Mouse (Mus musculus) heart, adult 2 months (tissue): ENCODE results near the gene Itga2b. TPM values are rescaled to one million over a fixed set of nuclear protein-coding genes. Genes with fewer than 3 reads are reported as not detected.

Source experiments
- DNase-seq, 2 experiments: peaks; one replicate each; pipeline ENCODE4 v3.0.0; 2021
- H3K27ac ChIP-seq: fragments of 200-600 bp; 2 replicates; pipeline ENCODE4 v1.8.1; 2022
- H3K27me3 ChIP-seq: fragments of 200-500 bp; 2 replicates; pipeline ENCODE4 v1.6.1; 2012; ENCODE audit warnings: mild to moderate bottlenecking, low read length, inconsistent platforms, mixed read lengths; ENCODE audit not compliant: control insufficient read depth, insufficient read depth
- H3K36me3 ChIP-seq: fragments of 200-500 bp; 2 replicates; pipeline ENCODE4 v1.6.1; 2012; ENCODE audit warnings: low read length, inconsistent platforms; ENCODE audit not compliant: control insufficient read depth, insufficient read depth
- H3K4me1 ChIP-seq: fragments of 200-500 bp; 2 replicates; pipeline ENCODE4 v1.6.1; 2011; ENCODE audit warnings: low read length; ENCODE audit not compliant: control insufficient read depth, insufficient read depth
- H3K4me3 ChIP-seq: fragments of 200-600 bp; 2 replicates; pipeline ENCODE4 v1.8.1; 2022
- H3K79me2 ChIP-seq: fragments of 200-500 bp; replicated peaks from 2 replicates; pipeline ENCODE4 v1.6.1; 2012; ENCODE audit warnings: mild to moderate bottlenecking, inconsistent platforms, low read length, moderate library complexity, mixed read lengths; ENCODE audit not compliant: control insufficient read depth, insufficient read depth
- H3K9ac ChIP-seq: fragments of 200-500 bp; 2 replicates; pipeline ENCODE4 v1.6.1; 2012; ENCODE audit warnings: low read depth, mild to moderate bottlenecking, control low read depth, inconsistent platforms, low read length, mixed read lengths
- CTCF ChIP-seq: fragments of 200-600 bp; IDR thresholded peaks from 2 replicates; pipeline ENCODE4 v1.8.1; 2022; ENCODE audit warnings: antibody characterized with exemption, mild to moderate bottlenecking, moderate library complexity
- EP300 ChIP-seq: fragments of 200-500 bp; IDR thresholded peaks from 2 replicates; pipeline ENCODE4 v1.6.1; 2011; ENCODE audit warnings: low read depth, low read length, control low read depth; ENCODE audit not compliant: insufficient read depth
- POLR2A ChIP-seq: fragments of 200-500 bp; IDR thresholded peaks from 2 replicates; pipeline ENCODE4 v1.6.1; 2011; ENCODE audit warnings: mild to moderate bottlenecking, low read depth, low read length, control low read depth; ENCODE audit not compliant: insufficient read depth
- WGBS: fragments of 180-500 bp; shearing (Covaris S2); methylation state at CpG from one replicate; pipeline ENCODE4 v1.1.7; 2018; 5-methylcytosine and 5-hydroxymethylcytosine counted together
- intact Hi-C: fragments of 180-260 bp; cut with DNase I; formaldehyde crosslinking; loops from one replicate; pipeline ENCODE4 v1.15.1; 2025
- polyA plus RNA-seq: library from polyadenylated mRNA; depleted of rRNA; stranded (reverse); fragments of >200 nt; gene quantifications from 2 replicates; pipeline ENCODE4 v1.2.3, GENCODE M21; 2012
- total RNA-seq, 2 experiments: library from RNA; stranded (reverse); gene quantifications; 2 replicates each; pipeline ENCODE4 v1.2.3; 2021

Gene Itga2b
- total and polyA plus RNA-seq, 3 experiments: 3.1 to 14.5 (median 6.9) TPM

DNA sequence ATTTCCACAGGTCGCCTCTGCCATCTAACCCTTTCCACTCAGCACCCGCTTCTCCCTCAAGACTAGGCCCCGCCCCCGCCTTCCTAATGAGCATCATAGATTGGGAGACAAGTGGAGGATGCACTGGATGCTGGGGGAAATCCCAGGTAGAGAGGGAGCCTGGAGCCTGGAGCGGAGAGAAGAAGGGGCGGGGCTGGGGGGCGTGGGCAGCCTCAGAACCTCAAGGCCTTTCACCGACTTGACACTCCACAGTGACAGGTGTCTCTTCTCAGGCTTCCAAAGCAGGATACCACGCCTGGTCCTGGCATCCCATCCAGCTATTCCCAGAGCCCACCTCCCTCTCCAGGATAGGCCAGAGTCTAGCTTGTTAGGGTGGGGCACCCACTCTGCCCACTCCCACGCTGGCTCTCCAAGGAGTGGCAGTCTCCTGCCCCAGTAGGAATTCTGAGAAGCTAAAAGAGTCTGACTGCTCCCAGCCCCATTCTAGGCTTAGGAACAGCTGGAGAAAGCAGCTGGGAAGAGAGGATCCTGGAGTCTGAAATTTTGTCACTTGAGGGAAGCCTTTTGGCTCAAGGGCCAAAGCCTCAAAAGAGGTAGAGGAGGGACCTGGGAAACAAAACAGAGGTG lies 24.5 kb downstream of the Itga2b start:
- Histone ChIP-seq H3K27me3 (no peaks in the 10 kb centered on the region), H3K4me3 (no peak overlapping the region), H3K27ac (peak overlapping the region; percentile 66), H3K36me3 (no peaks in the 10 kb centered on the region), H3K79me2 (no peaks in the 10 kb centered on the region), H3K4me1 (peaks cover 6% of the 10 kb centered on the region), H3K9ac (no peak overlapping the region)
- TF ChIP-seq EP300 (no peak), POLR2A (no peak), CTCF (no peak)
- intact Hi-C loops: no loop called here
- WGBS: 26% methylated on average over 10 of the region's 10 CpGs
- peak; percentile 51 to 68 for DNase-seq

- peak in 1 of 2 experiments; percentile 16 for DNase-seq
- 32% methylated on average over 6 of the region's 6 CpGs for WGBS
- no peak for TF ChIP-seq POLR2A
- TF ChIP-seq EP300: no peak
- TF ChIP-seq CTCF: no peak
- Histone ChIP-seq H3K27me3 (no peaks in the 10 kb centered on the region), H3K36me3 (no peaks in the 10 kb centered on the region), H3K27ac (no peak overlapping the region), H3K79me2 (no peaks in the 10 kb centered on the region), H3K4me3 (no peak overlapping the region), H3K4me1 (peaks cover 6% of the 10 kb centered on the region), H3K9ac (no peak overlapping the region)
- intact Hi-C loops: no loop called here
Observed at GRCm38 (mm10) chr11:102444781-102445180, 25.1 kb downstream of the Itga2b start.

DNA sequence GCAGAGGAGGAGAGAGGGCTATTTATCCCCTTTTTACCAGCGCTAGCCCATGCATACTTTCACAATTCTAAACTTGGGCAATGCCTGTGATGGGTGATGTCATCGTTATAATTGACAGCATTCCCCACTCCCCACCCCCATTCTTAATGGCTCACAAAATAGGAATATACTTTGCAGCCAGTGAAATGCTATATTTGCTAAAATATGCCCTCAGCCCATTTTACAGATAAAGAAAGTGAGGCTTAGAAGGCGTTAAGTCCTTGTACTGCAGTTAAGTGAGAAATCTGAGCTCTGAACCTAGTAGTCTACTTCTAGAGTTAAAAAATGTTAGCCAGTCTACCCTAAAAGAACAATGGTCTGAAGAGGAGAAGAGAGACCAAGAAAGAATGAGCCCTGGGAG lies 25.6 kb downstream of the Itga2b start:
- TF ChIP-seq CTCF: no peak
- no peak for TF ChIP-seq POLR2A
- TF ChIP-seq EP300: no peak
- WGBS: 62% methylated on average over 3 of the region's 3 CpGs
- no peak for DNase-seq
- intact Hi-C loops: no loop called here
- Histone ChIP-seq H3K4me3 (no peak overlapping the region), H3K79me2 (no peaks in the 10 kb centered on the region), H3K9ac (no peak overlapping the region), H3K4me1 (peaks cover 6% of the 10 kb centered on the region), H3K36me3 (no peaks in the 10 kb centered on the region), H3K27ac (no peak overlapping the region), H3K27me3 (no peaks in the 10 kb centered on the region)

DNA sequence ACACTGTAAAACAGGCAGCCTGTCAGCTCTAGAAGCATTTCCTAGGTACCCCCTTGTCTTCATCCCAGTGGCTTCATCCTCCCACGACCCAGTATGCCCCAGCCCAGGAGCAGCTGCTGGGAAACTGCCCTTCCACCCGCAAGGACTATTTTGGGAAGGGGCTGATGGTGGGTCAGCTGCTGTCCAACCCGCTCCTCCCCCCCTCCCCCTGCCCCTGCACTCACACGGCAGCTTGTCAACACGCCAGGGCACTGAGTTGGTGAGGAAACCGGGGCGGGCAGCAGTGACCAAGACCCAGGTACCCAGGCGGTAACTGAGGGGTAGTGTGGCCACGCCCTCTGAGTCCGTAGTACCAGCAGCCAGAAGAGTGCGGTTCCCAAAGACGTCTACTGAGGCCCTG lies 26.2 kb downstream of the Itga2b start:
- peaks cover 6% of the 10 kb centered on the region for H3K4me1 ChIP-seq
- H3K27me3 ChIP-seq: no peaks in the 10 kb centered on the region
- peak in 1 of 2 experiments; percentile 14 for DNase-seq
- no peak overlapping the region for H3K4me3 ChIP-seq
- H3K9ac ChIP-seq: no peak overlapping the region
- H3K36me3 ChIP-seq: no peaks in the 10 kb centered on the region
- WGBS: 66% methylated on average over 12 of the region's 12 CpGs
- intact Hi-C loops: no loop called here
- H3K27ac ChIP-seq: no peak overlapping the region
- H3K79me2 ChIP-seq: no peaks in the 10 kb centered on the region
- TF ChIP-seq CTCF (no peak), EP300 (no peak), POLR2A (no peak)

DNA sequence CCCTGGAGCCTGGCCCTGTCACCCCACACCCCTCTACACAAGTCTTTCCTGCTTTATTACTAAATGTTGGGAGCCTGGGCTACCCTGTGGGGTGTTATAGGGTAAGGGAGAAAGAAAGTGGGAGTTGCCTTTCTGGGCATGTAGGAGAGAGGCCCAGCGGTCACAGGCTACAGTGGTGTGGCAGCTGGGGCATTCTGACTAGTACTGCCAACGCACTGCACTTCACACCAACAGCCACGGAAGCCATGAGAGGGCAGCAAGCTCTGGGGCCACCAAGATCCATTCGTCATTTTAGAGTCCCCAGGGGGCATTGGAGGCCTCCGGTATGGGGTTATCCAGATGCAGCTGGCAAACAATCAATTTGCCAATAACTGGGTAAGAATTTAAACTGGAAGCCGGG lies 27.8 kb downstream of the Itga2b start:
- H3K4me3 ChIP-seq: no peak overlapping the region
- H3K9ac ChIP-seq: no peak overlapping the region
- no peak for TF ChIP-seq CTCF
- no peak for TF ChIP-seq POLR2A
- TF ChIP-seq EP300: no peak
- 88% methylated on average over 6 of the region's 6 CpGs for WGBS
- intact Hi-C loops: no loop called here
- no peaks in the 10 kb centered on the region for H3K79me2 ChIP-seq
- H3K4me1 ChIP-seq: peaks cover 6% of the 10 kb centered on the region
- peak in 1 of 2 experiments; percentile 11 for DNase-seq
- no peaks in the 10 kb centered on the region for H3K27me3 ChIP-seq
- no peak overlapping the region for H3K27ac ChIP-seq
- H3K36me3 ChIP-seq: no peaks in the 10 kb centered on the region

DNA sequence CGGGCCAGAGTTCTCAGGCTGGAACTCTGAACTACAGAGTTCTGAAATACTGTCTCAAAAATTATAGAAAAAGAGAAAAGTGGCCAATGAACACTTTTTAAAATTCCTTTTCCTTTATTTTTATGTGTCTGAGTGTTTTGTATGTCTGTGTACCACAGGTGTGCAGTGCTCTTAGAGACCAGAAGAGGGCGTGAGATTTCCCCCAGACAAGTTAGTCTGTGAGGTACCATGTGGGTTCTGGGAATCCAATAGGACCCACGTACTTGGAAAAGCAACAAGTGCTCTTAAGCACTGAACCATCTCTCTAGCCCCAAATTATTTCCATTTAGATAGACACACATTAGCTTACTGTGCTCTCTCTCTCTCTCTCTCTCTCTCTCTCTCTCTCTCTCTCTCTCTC lies 28.5 kb downstream of the Itga2b start:
- intact Hi-C loops: no loop called here
- no peak for DNase-seq
- H3K79me2 ChIP-seq: no peaks in the 10 kb centered on the region
- 80% methylated on average over 3 of the region's 3 CpGs for WGBS
- peak; percentile 49 for TF ChIP-seq CTCF
- TF ChIP-seq EP300: no peak
- no peaks in the 10 kb centered on the region for H3K36me3 ChIP-seq
- H3K4me3 ChIP-seq: no peak overlapping the region
- H3K9ac ChIP-seq: no peak overlapping the region
- peaks cover 6% of the 10 kb centered on the region for H3K4me1 ChIP-seq
- H3K27ac ChIP-seq: no peak overlapping the region
- no peaks in the 10 kb centered on the region for H3K27me3 ChIP-seq
